Mouse (Mus musculus) lung, postnatal 0 days (tissue): Measurements from ENCODE around the gene B3galt2.

ENCODE experiments used
- CTCF ChIP-seq: IDR thresholded peaks from 2 replicates; pipeline ENCODE4 v1.5.1; 2016; ENCODE audit warnings: antibody characterized with exemption, mild to moderate bottlenecking
- EP300 ChIP-seq: IDR thresholded peaks from 2 replicates; pipeline ENCODE4 v1.6.1; 2016; ENCODE audit warnings: antibody characterized with exemption, mild to moderate bottlenecking, control low read depth

DNA sequence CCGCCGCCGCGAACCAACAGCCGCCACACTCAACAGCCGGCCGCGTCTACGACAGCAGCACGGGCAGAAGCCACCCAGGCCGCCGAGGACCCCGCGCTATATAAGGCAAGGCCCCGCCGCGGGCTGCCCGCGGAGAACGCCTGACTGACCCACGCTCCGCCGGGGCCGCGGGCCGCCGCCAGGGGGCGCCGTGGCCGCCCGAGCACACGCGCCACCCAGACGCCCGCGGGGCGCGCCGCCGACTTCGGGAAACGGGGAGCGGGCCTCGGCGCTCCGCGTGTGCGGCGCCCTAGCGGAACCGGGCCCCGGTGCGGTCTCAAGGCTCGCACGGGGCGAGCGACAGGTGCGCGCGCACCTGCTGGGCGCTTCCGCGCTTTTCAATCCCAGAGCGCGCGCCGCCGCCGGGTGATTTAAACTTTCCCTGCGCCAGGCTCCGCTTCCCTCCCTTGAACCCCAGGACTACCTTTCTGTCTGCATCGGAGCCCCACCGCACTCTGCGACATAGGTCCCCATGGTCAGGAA lies 62.3 kb downstream of the B3galt2 start, which contains the start of gene Cdc73:
- TF ChIP-seq CTCF (peak; percentile 59), EP300 (no peak)
